Mouse (Mus musculus) CH12.LX (cell line): ENCODE results near the gene Dnah17. TPM values are rescaled to one million over a fixed set of nuclear protein-coding genes. Genes with fewer than 3 reads are reported as not detected.

ENCODE experiments used
- DNase-seq: peaks from one replicate; pipeline ENCODE4 v3.0.0-alpha.2; 2013; ENCODE audit errors: extremely low read depth
- H3K27ac ChIP-seq: 2 replicates; pipeline ENCODE4 v1.5.1; 2012; ENCODE audit warnings: low read depth, mild to moderate bottlenecking, control low read depth, moderate library complexity; ENCODE audit not compliant: insufficient read depth
- H3K27me3 ChIP-seq: replicated peaks from 2 replicates; pipeline ENCODE3; 2012; ENCODE audit warnings: inconsistent platforms
- H3K36me3 ChIP-seq, 2 experiments: replicated peaks in 1 of 2; 2 replicates each; pipeline versions ENCODE3 to v1.6.1; 2012; ENCODE audit warnings: inconsistent platforms in 1 of 2, low read length in 1 of 2, mild to moderate bottlenecking in 1 of 2, mixed read lengths in 1 of 2, moderate library complexity in 1 of 2; ENCODE audit not compliant: control insufficient read depth in 1 of 2, insufficient read depth in 1 of 2
- H3K4me1 ChIP-seq, 2 experiments: 2 replicates each; pipeline ENCODE4 v1.6.1; 2012; ENCODE audit warnings: inconsistent platforms in 1 of 2, moderate library complexity in 1 of 2; ENCODE audit not compliant: insufficient read depth in 2 of 2, control insufficient read depth in 1 of 2
- H3K4me2 ChIP-seq: 2 replicates; pipeline ENCODE4 v1.6.1; 2012; ENCODE audit warnings: low read depth, mild to moderate bottlenecking, control low read depth; ENCODE audit not compliant: poor library complexity, insufficient read depth, severe bottlenecking
- H3K4me3 ChIP-seq, 3 experiments: fragments of 150-350 bp in 1 of 3; sonication (generic) in 1 of 3; replicated peaks in 1 of 3; 2 replicates each; pipeline versions ENCODE3 to v1.5.1; 2011 to 2012; ENCODE audit warnings: low read depth in 2 of 3, low read length in 2 of 3, mild to moderate bottlenecking in 2 of 3, moderate library complexity in 2 of 3, control low read depth in 1 of 3, improper control_type of control experiment in 1 of 3, inconsistent platforms in 1 of 3, mixed read lengths in 1 of 3; ENCODE audit not compliant: poor library complexity in 1 of 3
- H3K79me2 ChIP-seq: replicated peaks from 2 replicates; pipeline ENCODE4 v1.6.1; 2012; ENCODE audit warnings: mild to moderate bottlenecking, moderate library complexity; ENCODE audit not compliant: control insufficient read depth, poor library complexity, insufficient read depth, severe bottlenecking; ENCODE audit errors: extremely low read depth
- H3K9ac ChIP-seq: 2 replicates; pipeline ENCODE4 v1.6.1; 2012; ENCODE audit warnings: low read depth, mild to moderate bottlenecking, control low read depth, moderate library complexity; ENCODE audit not compliant: insufficient read depth
- H3K9me3 ChIP-seq: replicated peaks from 2 replicates; pipeline ENCODE3; 2012; ENCODE audit warnings: low read length, inconsistent platforms, mixed read lengths
- BHLHE40 ChIP-seq: IDR thresholded peaks from 2 replicates; pipeline ENCODE4 v1.6.1; 2011; ENCODE audit warnings: mild to moderate bottlenecking, low read depth, low read length, improper control_type of control experiment
- CHD1 ChIP-seq: IDR thresholded peaks from 2 replicates; pipeline ENCODE4 v1.6.1; 2012; ENCODE audit warnings: low read depth, low read length, improper control_type of control experiment, inconsistent platforms
- CTCF ChIP-seq, 2 experiments: IDR thresholded peaks in 1 of 2; conservative IDR thresholded peaks in 1 of 2; 2 replicates each; pipeline ENCODE4 v1.5.1; 2011 to 2012; ENCODE audit warnings: low read depth in 2 of 2, low read length in 2 of 2, improper control_type of control experiment in 1 of 2, inconsistent platforms in 1 of 2, mild to moderate bottlenecking in 1 of 2, moderate library complexity in 1 of 2
- ETS1 ChIP-seq: conservative IDR thresholded peaks from 2 replicates; pipeline ENCODE4 v1.6.1; 2012; ENCODE audit warnings: low read depth, mild to moderate bottlenecking, inconsistent platforms, low read length, improper control_type of control experiment, moderate library complexity
- IRF4 ChIP-seq: IDR thresholded peaks from 2 replicates; pipeline ENCODE4 v1.6.1; 2014; ENCODE audit warnings: low read depth, mild to moderate bottlenecking, inconsistent platforms, low read length, improper control_type of control experiment
- JUN ChIP-seq: IDR thresholded peaks from 2 replicates; pipeline ENCODE4 v1.6.1; 2011; ENCODE audit warnings: low read depth, mild to moderate bottlenecking, low read length, improper control_type of control experiment, moderate library complexity; ENCODE audit not compliant: insufficient read depth
- JUND ChIP-seq: conservative IDR thresholded peaks from 2 replicates; pipeline ENCODE4 v1.6.1; 2011; ENCODE audit warnings: low read depth, low read length, improper control_type of control experiment
- MAFK ChIP-seq: IDR thresholded peaks from 2 replicates; pipeline ENCODE4 v1.6.1; 2011; ENCODE audit warnings: low read length, improper control_type of control experiment; ENCODE audit not compliant: insufficient replicate concordance
- MEF2A ChIP-seq: IDR thresholded peaks from 2 replicates; pipeline ENCODE4 v1.6.1; 2014; ENCODE audit warnings: low read depth, mild to moderate bottlenecking, inconsistent platforms, low read length, improper control_type of control experiment, borderline replicate concordance
- NELFE ChIP-seq: IDR thresholded peaks from 2 replicates; pipeline ENCODE4 v1.6.1; 2011; ENCODE audit warnings: low read depth, low read length, improper control_type of control experiment
- RCOR1 ChIP-seq: conservative IDR thresholded peaks from 2 replicates; pipeline ENCODE4 v1.6.1; 2012; ENCODE audit warnings: low read depth, mild to moderate bottlenecking, inconsistent platforms, low read length, improper control_type of control experiment
- SIN3A ChIP-seq: IDR thresholded peaks from 2 replicates; pipeline ENCODE4 v1.6.1; 2012; ENCODE audit warnings: low read length, improper control_type of control experiment, inconsistent platforms
- SMC3 ChIP-seq: IDR thresholded peaks from 2 replicates; pipeline ENCODE4 v1.6.1; 2011; ENCODE audit warnings: low read depth, low read length, improper control_type of control experiment
- TCF12 ChIP-seq: IDR thresholded peaks from 2 replicates; pipeline ENCODE4 v1.6.1; 2014; ENCODE audit warnings: low read depth, mild to moderate bottlenecking, inconsistent platforms, low read length, improper control_type of control experiment
- UBTF ChIP-seq: IDR thresholded peaks from 2 replicates; pipeline ENCODE4 v1.6.1; 2012; ENCODE audit warnings: low read depth, mild to moderate bottlenecking, inconsistent platforms, low read length, improper control_type of control experiment, moderate library complexity
- USF1 ChIP-seq: IDR thresholded peaks from 2 replicates; pipeline ENCODE4 v1.6.1; 2014; ENCODE audit warnings: low read depth, mild to moderate bottlenecking, inconsistent platforms, low read length, improper control_type of control experiment
- USF2 ChIP-seq: conservative IDR thresholded peaks from 2 replicates; pipeline ENCODE4 v1.6.1; 2011; ENCODE audit warnings: low read depth, low read length, improper control_type of control experiment
- ZC3H11A ChIP-seq: IDR thresholded peaks from 2 replicates; pipeline ENCODE4 v1.6.1; 2012; ENCODE audit warnings: low read depth, mild to moderate bottlenecking, inconsistent platforms, low read length, improper control_type of control experiment
- ZKSCAN1 ChIP-seq: IDR thresholded peaks from 2 replicates; pipeline ENCODE4 v1.6.1; 2012; ENCODE audit warnings: low read depth, inconsistent platforms, low read length, improper control_type of control experiment, borderline replicate concordance
- ZMIZ1 ChIP-seq: IDR thresholded peaks from 2 replicates; pipeline ENCODE4 v1.6.1; 2012; ENCODE audit warnings: low read depth, mild to moderate bottlenecking, inconsistent platforms, low read length, improper control_type of control experiment
- dilution Hi-C: fragments of 300-500 bp; cut with MboI; formaldehyde crosslinking; loops from 2 replicates; pipeline ENCODE4 v1.14.3; 2020; ENCODE audit warnings: low sequenced_read_pairs; ENCODE audit not compliant: extremely low pct_unique_long_range_greater_than_20kb, extremely low pct_ligation_motif_present
- in situ Hi-C: fragments of 300-500 bp; cut with MboI; formaldehyde crosslinking; loops from 3 replicates; pipeline ENCODE4 v1.14.3; 2019; ENCODE audit warnings: low sequenced_read_pairs, low pct_ligation_motif_present, low pct_unique_long_range_greater_than_20kb, mixed read lengths
- polyA plus RNA-seq: library from polyadenylated mRNA; unstranded; fragments of >175 nt; gene quantifications from 2 replicates; pipeline ENCODE4 v1.2.1, GENCODE M21; 2012; ENCODE audit warnings: low read depth; ENCODE audit not compliant: insufficient read length
- total RNA-seq, 2 experiments: library from RNA; depleted of rRNA; stranded (reverse); fragments of 300-350 nt in 1 of 2; fragments of >200 nt in 1 of 2; gene quantifications; 2 replicates each; pipeline ENCODE4 v1.2.3; 2012 to 2014

The Dnah17 gene
- total and polyA plus RNA-seq, 3 experiments = 0.08 to 0.23 TPM; not detected in 1

GRCm38 (mm10) chr11:118088896-118089295 is 41.5 kb downstream of the Dnah17 start:
- H3K4me2 ChIP-seq = no peak overlapping the region
- no peaks in the 10 kb centered on the region for H3K36me3 ChIP-seq
- H3K9ac ChIP-seq = no peak overlapping the region
- H3K4me1 ChIP-seq = peaks cover 0 to 8% of the 10 kb centered on the region in 2 experiments; a peak in 2 of 4 replicates
- H3K79me2 ChIP-seq = no peaks in the 10 kb centered on the region
- dilution Hi-C loops (no loop called here), in situ Hi-C loops (no loop called here)
- DNase-seq = no peak
- peaks cover 80% of the 10 kb centered on the region for H3K27me3 ChIP-seq
- TF ChIP-seq USF2 (no peak), CHD1 (no peak), ZMIZ1 (no peak), TCF12 (no peak), SMC3 (no peak), RCOR1 (no peak), SIN3A (no peak), JUN (no peak)
- H3K4me3 ChIP-seq = no peak overlapping the region
- peaks cover 18% of the 10 kb centered on the region for H3K9me3 ChIP-seq
- H3K27ac ChIP-seq = no peak overlapping the region

- Histone ChIP-seq H3K4me3 (no peak overlapping the region), H3K4me2 (no peak overlapping the region), H3K27ac (no peak overlapping the region), H3K9me3 (peaks cover 9% of the 10 kb centered on the region), H3K36me3 (no peaks in the 10 kb centered on the region), H3K79me2 (no peaks in the 10 kb centered on the region), H3K4me1 (peaks cover 0 to 8% of the 10 kb centered on the region in 2 experiments; a peak in 2 of 4 replicates), H3K27me3 (peaks cover 85% of the 10 kb centered on the region), H3K9ac (no peak overlapping the region)
- in situ Hi-C loops (no loop called here), dilution Hi-C loops (no loop called here)
- TF ChIP-seq JUN (no peak), JUND (no peak), UBTF (no peak), IRF4 (no peak), BHLHE40 (no peak), CHD1 (no peak), USF1 (no peak), ZC3H11A (no peak), MEF2A (no peak), ETS1 (no peak), RCOR1 (no peak), ZKSCAN1 (no peak), MAFK (no peak), SMC3 (no peak), NELFE (no peak), CTCF (conservative IDR thresholded peaks at IDR 0.05 in 1 of 2, IDR thresholded peaks at IDR 0.05 in 1 of 2; ENCODE audit: low read depth in 2 of 2, low read length in 2 of 2) (no peak), USF2 (no peak)
- no peak for DNase-seq
Measured at GRCm38 (mm10) chr11:118085961-118086360, 44.5 kb downstream of the Dnah17 start.
